Mouse (Mus musculus): Measurements from ENCODE around the gene Gm11084. TPM values are rescaled to one million over a fixed set of nuclear protein-coding genes. Genes with fewer than 3 reads are reported as not detected.
A peak's percentile ranks its signal among the peaks of the same experiment; 100 is the strongest.
"Not testable (repeated sequence)": the region's sequence is repeated elsewhere in the genome, so short reads cannot be mapped to it uniquely, and the experiment has no call there.

The Gm11084 gene
- polyA plus RNA-seq, 1 experiment from 2014 or later: not detected

DNA sequence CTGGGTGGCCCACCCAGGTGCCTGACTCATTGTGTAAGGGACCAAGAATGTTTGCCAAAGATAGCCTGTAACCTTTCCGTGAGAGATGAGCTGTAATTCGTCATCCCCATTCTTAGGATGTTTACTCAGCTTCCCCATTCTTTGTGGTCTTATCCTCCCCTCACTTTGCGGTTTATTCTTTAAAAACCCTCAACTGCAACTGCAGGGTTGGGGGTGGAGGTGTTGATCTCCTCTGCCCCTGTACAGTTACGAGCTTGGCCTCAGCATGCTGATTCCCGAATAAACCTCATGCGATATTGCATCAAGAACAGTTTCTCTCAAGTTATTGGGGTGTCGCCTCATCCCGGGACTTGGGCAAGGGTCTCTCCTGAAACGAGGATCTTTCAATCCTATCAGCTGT lies 2.4 kb upstream of the Gm11084 start:
- H3K9ac ChIP-seq; H3K4me2 ChIP-seq (replicated peaks); H3K4me3 ChIP-seq; H3K27me3 ChIP-seq; H3K27ac ChIP-seq; ATAC-seq (ENCODE audit: low FRiP score, low read depth): not testable (repeated sequence)
- WGBS: 94% methylated on average over 9 of the region's 9 CpGs
- Histone ChIP-seq H3K4me1 (peaks cover 11% of the 10 kb centered on the region), H3K9me3 (peaks cover 14% of the 10 kb centered on the region), H3K36me3 (peaks cover 19% of the 10 kb centered on the region)

- Histone ChIP-seq H3K9ac (no peak overlapping the region), H3K4me1 (peaks cover 18% of the 10 kb centered on the region), H3K27ac (no peak overlapping the region), H3K9me3 (peaks cover 14% of the 10 kb centered on the region), H3K4me3 (no peak overlapping the region), H3K4me2 (replicated peaks) (no peak overlapping the region), H3K36me3 (peaks cover 19% of the 10 kb centered on the region), H3K27me3 (no peaks in the 10 kb centered on the region)
- WGBS: 67% methylated on average over 1 of the region's 1 CpGs
- ATAC-seq (ENCODE audit: low FRiP score, low read depth): no peak
These were observed 1.0 kb downstream of the Gm11084 start for GRCm38 (mm10) chr2:72985516-72985915.

DNA sequence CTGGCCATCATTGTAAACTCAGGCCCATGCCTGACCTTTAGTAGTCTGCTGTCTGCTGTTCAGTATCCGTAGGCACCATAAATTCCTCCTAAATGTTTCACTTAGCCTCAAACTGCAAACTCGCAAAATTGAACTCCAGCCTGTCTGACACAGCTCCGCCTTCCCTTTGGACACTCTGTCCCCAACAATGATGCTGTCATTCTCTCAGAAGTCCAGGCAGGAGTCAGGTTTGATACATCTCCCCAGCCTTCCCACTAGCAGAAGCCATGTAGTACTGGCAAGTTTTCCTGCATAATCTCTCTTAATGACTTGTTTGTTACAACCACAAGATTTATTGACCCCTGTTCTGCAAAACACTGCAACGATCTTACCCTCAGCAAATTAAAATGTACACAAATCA lies 1.7 kb downstream of the Gm11084 start:
- H3K4me3 ChIP-seq: no peak overlapping the region
- H3K27me3 ChIP-seq: no peaks in the 10 kb centered on the region
- peaks cover 19% of the 10 kb centered on the region for H3K36me3 ChIP-seq
- peaks cover 18% of the 10 kb centered on the region for H3K4me1 ChIP-seq
- peaks cover 14% of the 10 kb centered on the region for H3K9me3 ChIP-seq
- no peak overlapping the region for H3K4me2 ChIP-seq (replicated peaks)
- no peak overlapping the region for H3K9ac ChIP-seq
- WGBS: 24% methylated on average over 4 of the region's 4 CpGs
- no peak overlapping the region; the same call in 1 of the 2 replicates for H3K27ac ChIP-seq
- ATAC-seq (ENCODE audit: low FRiP score, low read depth): no peak

DNA sequence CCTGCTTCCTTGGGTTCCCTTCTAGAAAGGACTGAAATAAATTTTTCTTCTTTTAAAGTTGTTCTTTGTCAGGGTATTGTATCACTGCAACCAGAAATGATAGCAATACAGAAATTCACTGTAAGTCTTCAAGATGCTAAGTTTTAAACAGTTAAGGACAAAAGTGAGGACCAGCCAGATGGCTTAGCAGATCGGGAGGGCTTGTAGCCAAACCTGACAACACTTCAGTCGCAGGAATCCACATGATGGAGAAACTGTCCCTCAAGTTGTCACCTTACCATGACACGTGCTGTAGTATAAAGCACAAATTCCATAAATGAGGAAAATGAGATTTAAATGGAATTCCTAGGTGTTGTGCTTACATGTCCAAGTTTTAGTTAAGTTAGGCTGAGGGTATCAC lies 3.3 kb downstream of the Gm11084 start:
- no peak for ATAC-seq (ENCODE audit: low FRiP score, low read depth)
- no peak overlapping the region for H3K4me2 ChIP-seq (replicated peaks)
- no peak overlapping the region for H3K9ac ChIP-seq
- peaks cover 5% of the 10 kb centered on the region for H3K36me3 ChIP-seq
- no peaks in the 10 kb centered on the region for H3K27me3 ChIP-seq
- H3K4me1 ChIP-seq: peaks cover 18% of the 10 kb centered on the region
- no peak overlapping the region for H3K27ac ChIP-seq
- peaks cover 5% of the 10 kb centered on the region for H3K9me3 ChIP-seq
- no peak overlapping the region for H3K4me3 ChIP-seq
- WGBS: 92% methylated on average over 3 of the region's 3 CpGs

- Histone ChIP-seq H3K4me2 (replicated peaks) (no peak overlapping the region), H3K27ac (no peak overlapping the region), H3K4me3 (no peak overlapping the region), H3K9ac (no peak overlapping the region), H3K27me3 (no peaks in the 10 kb centered on the region), H3K9me3 (no peaks in the 10 kb centered on the region), H3K36me3 (no peaks in the 10 kb centered on the region), H3K4me1 (peaks cover 19% of the 10 kb centered on the region)
- ATAC-seq (ENCODE audit: low FRiP score, low read depth): no peak
- 89% methylated on average over 7 of the region's 7 CpGs for WGBS
These were observed 4.3 kb downstream of the Gm11084 start for GRCm38 (mm10) chr2:72982110-72982785.

DNA sequence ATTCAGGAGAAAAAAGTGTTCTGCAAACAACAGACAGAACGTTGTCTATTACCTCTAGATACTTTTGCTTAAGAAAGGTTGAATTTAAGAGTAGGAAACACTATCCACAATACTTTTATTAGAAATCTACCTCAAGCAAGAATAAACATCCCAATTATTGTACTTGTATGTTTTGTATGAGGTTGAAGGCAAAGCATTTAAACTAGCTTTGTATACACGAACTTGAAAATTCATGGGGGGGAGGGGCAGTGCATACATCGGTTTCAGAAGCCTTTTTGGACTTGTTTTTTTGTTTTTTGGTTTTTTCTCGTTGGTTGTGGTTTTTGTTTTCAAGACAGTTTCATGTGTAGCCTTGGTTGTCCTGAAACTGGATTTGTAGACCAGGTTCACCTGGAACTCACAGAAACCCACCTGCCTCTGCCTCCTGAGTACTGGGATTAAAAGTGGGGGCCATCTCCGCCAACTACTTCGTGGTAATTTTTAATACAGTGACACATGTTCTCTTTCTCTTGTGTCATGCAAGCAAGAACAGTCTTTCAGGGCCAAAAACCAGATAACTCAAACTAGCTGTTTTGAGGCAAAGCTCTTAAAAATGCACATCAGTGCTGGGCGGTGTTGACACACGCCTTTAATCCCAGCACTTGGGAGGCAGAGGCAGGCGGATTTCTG lies 4.9 kb downstream of the Gm11084 start:
- WGBS: 84% methylated on average over 9 of the region's 9 CpGs
- no peak for ATAC-seq (ENCODE audit: low FRiP score, low read depth)
- Histone ChIP-seq H3K9ac (peak overlapping the region; percentile 100; the same call in 1 of the 2 replicates), H3K27me3 (no peaks in the 10 kb centered on the region), H3K27ac (no peak overlapping the region; the same call in 1 of the 2 replicates), H3K36me3 (no peaks in the 10 kb centered on the region), H3K4me1 (peaks cover 25% of the 10 kb centered on the region), H3K4me2 (replicated peaks) (peak overlapping the region; percentile 75), H3K4me3 (peak overlapping the region; percentile 73; the same call in 1 of the 2 replicates), H3K9me3 (no peaks in the 10 kb centered on the region)

DNA sequence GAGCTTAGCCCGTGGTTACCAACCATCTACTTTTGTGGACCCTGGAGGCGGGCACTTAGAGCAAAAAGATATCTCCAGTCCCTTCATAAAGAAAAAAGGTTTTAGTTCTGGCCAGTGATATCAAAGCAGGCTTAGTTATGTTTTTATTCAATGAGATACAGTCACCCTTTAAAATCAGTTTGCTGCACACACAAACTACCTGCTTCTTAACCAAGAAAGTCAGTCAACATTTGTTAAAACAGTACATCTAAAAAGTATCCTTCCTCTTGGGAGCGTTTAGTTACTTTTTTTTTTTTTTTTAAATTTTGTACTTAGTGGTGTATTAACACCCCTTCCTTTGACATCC lies 5.5 kb downstream of the Gm11084 start:
- H3K9ac ChIP-seq: peak overlapping the region; percentile 100
- ATAC-seq (ENCODE audit: low FRiP score, low read depth): no peak
- 20% methylated on average over 3 of the region's 3 CpGs for whole genome bisulfite sequencing
- H3K4me3 ChIP-seq: peak overlapping the region; percentile 73
- H3K4me1 ChIP-seq: peaks cover 29% of the 10 kb centered on the region
- H3K27ac ChIP-seq: peak overlapping the region; percentile 100
- no peaks in the 10 kb centered on the region for H3K9me3 ChIP-seq
- H3K36me3 ChIP-seq: peaks cover 1% of the 10 kb centered on the region; the same call in 1 of the 2 replicates
- H3K27me3 ChIP-seq: no peaks in the 10 kb centered on the region
- peak overlapping the region; percentile 75 for H3K4me2 ChIP-seq (replicated peaks)

GRCm38 (mm10) chr2:72980337-72981074 lies 6.0 kb downstream of the Gm11084 start, which contains the start of gene Sp3:
TSS of gene Sp3 (minus strand) at chr2:72980446.
- Histone ChIP-seq H3K4me2 (replicated peaks) (peak within 1 kb of the TSS; percentile 75), H3K4me1 (peaks cover 35% of the 10 kb centered on the region), H3K9ac (peak within 1 kb of the TSS; percentile 100), H3K36me3 (peaks cover 7% of the 10 kb centered on the region; the same call in 1 of the 2 replicates), H3K27me3 (no peaks in the 10 kb centered on the region), H3K4me3 (peak within 1 kb of the TSS; percentile 73), H3K27ac (peak within 1 kb of the TSS; percentile 100), H3K9me3 (no peaks in the 10 kb centered on the region)
- WGBS: under 1% methylated on average over 64 of the region's 64 CpGs
- peak; percentile 91 for ATAC-seq (ENCODE audit: low FRiP score, low read depth)

DNA sequence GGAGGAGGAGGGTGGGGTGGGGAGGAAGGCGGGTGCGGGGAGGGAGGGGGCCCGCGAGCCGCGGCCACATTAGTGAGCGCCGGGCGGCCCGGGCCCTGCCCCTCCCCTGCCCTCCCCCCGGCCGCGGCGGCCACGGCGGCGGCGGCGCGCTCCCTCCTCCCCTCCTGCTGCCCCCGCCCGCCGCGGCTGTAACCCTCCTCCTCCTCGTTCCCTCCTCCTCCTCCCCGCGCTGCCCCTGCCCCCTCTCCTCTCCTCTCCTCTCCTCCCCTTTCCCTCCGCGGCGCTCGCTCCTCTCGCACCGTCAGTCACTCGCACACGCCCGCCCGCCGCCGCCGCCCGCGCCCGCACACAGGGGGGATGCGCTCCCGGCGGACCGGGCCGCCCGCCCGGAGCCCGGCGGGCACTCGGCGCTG lies 6.9 kb downstream of the Gm11084 start:
- Histone ChIP-seq H3K27ac (peak overlapping the region; percentile 100), H3K9me3 (no peaks in the 10 kb centered on the region), H3K27me3 (no peaks in the 10 kb centered on the region), H3K4me1 (peaks cover 33% of the 10 kb centered on the region), H3K9ac (peak overlapping the region; percentile 100), H3K36me3 (peaks cover 7% of the 10 kb centered on the region; the same call in 1 of the 2 replicates), H3K4me2 (replicated peaks) (peak overlapping the region; percentile 41), H3K4me3 (peak overlapping the region; percentile 73)
- ATAC-seq (ENCODE audit: low FRiP score, low read depth): peak; percentile 62
- 0% methylated on average over 5 of the region's 54 CpGs for WGBS

DNA sequence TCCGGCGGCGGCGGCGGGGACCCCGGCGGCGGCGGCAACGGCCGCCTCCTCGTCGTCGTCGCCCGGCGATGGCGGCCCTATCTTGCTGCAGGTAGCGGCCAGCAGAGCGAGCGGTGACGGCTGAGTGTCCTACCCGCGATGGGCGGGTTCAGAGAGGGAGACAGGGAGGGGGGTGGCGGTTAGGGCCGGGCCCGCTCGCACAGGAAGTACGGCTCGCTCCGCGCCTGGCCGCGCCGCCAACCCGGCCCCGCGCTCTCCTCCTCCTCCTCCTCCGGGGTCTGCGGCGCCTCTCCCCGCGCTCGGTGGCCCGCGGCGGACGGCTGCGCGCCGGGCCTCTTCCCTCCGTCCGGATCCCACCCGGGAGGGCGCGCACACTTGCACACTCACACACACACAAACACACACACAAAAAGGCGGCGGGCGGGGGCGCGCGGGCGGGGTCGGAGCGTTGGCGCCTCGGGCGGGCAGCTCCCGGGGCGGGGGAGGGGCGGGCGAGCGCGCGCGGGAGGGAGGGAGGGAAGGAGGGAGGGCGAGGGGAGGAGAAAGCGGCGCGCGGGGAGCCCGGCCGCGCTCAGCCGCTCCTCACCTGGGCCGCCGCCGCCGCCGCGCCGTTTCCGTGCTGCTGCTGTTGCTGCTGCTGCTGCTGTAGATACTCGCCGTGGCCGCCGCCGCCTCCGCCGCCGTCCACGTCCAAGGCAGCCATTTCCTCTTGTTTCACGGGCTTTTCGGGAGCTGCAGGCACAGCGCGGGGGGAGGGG lies 7.4 kb downstream of the Gm11084 start:
- peak; percentile 82 for ATAC-seq (ENCODE audit: low FRiP score, low read depth)
- peaks cover 28% of the 10 kb centered on the region for H3K4me1 ChIP-seq
- H3K9ac ChIP-seq: peak overlapping the region; percentile 100
- peaks cover 7% of the 10 kb centered on the region; the same call in 1 of the 2 replicates for H3K36me3 ChIP-seq
- H3K27me3 ChIP-seq: no peaks in the 10 kb centered on the region
- under 1% methylated on average over 76 of the region's 107 CpGs for WGBS
- peak overlapping the region; percentile 100 for H3K27ac ChIP-seq
- H3K9me3 ChIP-seq: no peaks in the 10 kb centered on the region
- peak overlapping the region; percentile 73 for H3K4me3 ChIP-seq
- H3K4me2 ChIP-seq (replicated peaks): peak overlapping the region; percentile 75

- no peaks in the 10 kb centered on the region for H3K27me3 ChIP-seq
- peaks cover 7% of the 10 kb centered on the region; the same call in 1 of the 2 replicates for H3K36me3 ChIP-seq
- peaks cover 32% of the 10 kb centered on the region for H3K4me1 ChIP-seq
- H3K27ac ChIP-seq: peak overlapping the region; percentile 100
- WGBS: under 1% methylated on average over 38 of the region's 38 CpGs
- peak overlapping the region; percentile 100 for H3K9ac ChIP-seq
- H3K4me2 ChIP-seq (replicated peaks): peak overlapping the region; percentile 75
- peak overlapping the region; percentile 73 for H3K4me3 ChIP-seq
- no peak; the same call in 1 of the 2 replicates for ATAC-seq (ENCODE audit: low FRiP score, low read depth)
- H3K9me3 ChIP-seq: no peaks in the 10 kb centered on the region
These were observed 8.0 kb downstream of the Gm11084 start for GRCm38 (mm10) chr2:72978473-72978872.
